Mouse (Mus musculus): ENCODE data around the gene Hist1h3e. TPM values are rescaled to one million over a fixed set of nuclear protein-coding genes. Genes with fewer than 3 reads are reported as not detected.
"Not testable (repeated sequence)": the region's sequence is repeated elsewhere in the genome, so short reads cannot be mapped to it uniquely, and the experiment has no call there.

Gene Hist1h3e
- polyA plus RNA-seq, 1 experiment, result 16.6 TPM

DNA sequence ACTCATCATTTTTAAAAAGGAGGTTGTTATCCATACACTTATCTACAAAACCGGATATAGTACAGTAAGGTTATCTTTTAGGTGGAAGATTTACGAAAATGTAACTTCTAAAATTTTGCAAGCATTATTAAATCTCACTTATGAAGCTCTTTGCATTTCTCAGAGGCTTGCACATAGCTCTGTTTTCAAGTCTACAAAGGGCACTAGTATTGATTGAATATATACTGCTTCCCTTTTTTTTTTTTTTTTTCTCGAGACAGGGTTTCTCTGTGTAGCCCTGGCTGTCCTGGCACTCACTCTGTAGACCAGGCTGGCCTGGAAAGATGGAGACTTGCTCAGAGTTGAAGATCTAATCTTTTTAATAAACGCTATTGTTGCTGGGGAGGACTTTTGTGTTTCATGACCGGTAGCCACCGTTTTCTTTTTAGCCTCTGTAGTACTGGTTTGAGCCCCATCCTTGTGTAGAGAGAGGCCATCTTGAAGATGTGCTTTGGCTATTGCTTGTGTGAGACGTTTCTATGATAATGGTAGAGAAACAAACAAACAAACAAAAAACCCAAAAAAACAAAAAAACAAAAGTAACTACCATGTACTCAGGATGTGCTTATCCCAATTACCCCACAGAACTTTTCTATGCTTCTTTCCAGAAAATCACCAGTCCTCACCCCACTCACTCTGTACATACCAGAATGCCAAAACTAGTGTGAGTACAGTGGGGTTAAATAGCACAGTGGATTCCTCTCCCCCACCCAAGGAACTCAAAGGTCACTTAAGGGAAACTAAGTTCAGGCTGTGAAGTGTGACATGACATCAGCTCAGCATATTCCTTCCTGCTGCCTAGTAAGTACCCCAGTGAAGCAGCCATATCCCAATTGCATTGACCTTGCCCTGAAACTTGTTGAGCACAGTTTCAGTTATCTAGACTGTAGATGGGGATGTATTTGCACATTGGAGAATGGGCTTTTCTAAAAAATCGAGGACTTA lies 9.9 kb downstream of the Hist1h3e start:
- Histone ChIP-seq H3K9me3 (ENCODE audit: control insufficient read depth, low read length) (no peaks in the 10 kb centered on the region), H3K36me3 (ENCODE audit: control insufficient read depth) (no peaks in the 10 kb centered on the region; the same call in 1 of the 2 replicates), H3K27me3 (ENCODE audit: control insufficient read depth) (no peaks in the 10 kb centered on the region), H3K4me3 (replicated peaks) (peak overlapping the region; percentile 68), H3K4me1 (ENCODE audit: control insufficient read depth) (peaks cover 80% of the 10 kb centered on the region)
- TF ChIP-seq GATA1 (IDR thresholded peaks at IDR 0.05; ENCODE audit: low read length), result no peak
- TF ChIP-seq TAL1 (IDR thresholded peaks at IDR 0.05; ENCODE audit: low read length), result no peak

DNA sequence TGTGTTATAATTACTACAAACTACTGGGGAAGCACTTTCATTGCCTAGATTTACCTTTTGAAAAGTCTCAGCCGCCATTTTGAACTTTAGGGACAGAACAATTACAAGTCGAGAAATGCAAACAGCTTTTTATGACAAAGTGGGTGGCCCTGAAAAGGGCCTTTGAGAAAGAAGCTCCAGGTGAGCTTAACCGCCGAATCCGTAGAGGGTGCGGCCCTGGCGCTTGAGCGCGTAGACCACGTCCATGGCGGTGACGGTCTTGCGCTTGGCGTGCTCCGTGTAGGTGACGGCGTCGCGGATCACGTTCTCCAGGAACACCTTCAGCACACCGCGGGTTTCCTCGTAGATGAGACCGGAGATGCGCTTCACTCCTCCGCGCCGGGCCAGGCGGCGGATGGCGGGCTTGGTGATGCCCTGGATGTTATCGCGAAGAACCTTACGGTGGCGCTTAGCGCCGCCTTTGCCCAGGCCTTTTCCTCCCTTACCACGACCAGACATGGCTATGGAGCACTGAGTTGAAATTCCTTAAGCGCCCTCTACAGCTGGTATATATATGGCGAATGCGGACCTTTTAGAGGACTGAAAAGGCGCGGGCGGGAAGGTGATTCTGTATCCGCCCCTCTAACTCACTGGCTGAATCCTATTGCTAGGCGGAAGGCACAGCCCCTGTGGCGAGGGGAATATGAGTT lies 10.9 kb downstream of the Hist1h3e start, which contains the start of gene Hist1h4f:
TSS of gene Hist1h4f (minus strand) at position 503 of the 689 bp plus-strand sequence.
- H3K4me3 ChIP-seq (replicated peaks), result peak within 1 kb of the TSS; percentile 68
- peaks cover 79% of the 10 kb centered on the region for H3K4me1 ChIP-seq (ENCODE audit: control insufficient read depth)
- H3K36me3 ChIP-seq (ENCODE audit: control insufficient read depth); H3K27me3 ChIP-seq (ENCODE audit: control insufficient read depth); H3K9me3 ChIP-seq (ENCODE audit: control insufficient read depth, low read length): not testable (repeated sequence)

DNA sequence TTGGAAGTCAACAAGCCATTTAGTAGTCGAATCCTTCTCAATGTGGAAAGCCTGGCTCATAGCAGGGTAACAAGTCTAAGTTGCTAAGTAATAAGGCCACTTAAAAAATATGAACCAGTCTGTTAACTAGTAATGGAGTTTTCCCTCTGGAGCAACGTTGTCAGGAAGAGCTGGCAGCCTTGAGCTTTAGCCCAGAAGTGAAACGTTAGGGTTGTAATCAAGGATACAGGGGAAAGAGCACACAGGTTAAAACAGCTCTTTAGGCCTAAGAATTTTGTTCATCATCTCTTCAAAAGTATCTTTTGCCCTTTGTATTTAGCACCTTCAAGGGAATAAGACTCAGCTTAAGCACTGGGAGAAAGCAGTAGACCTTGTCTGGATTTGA lies 11.4 kb downstream of the Hist1h3e start:
- Histone ChIP-seq H3K27me3 (ENCODE audit: control insufficient read depth) (no peaks in the 10 kb centered on the region), H3K4me1 (ENCODE audit: control insufficient read depth) (peaks cover 82% of the 10 kb centered on the region), H3K4me3 (replicated peaks) (peak overlapping the region; percentile 68), H3K9me3 (ENCODE audit: control insufficient read depth, low read length) (no peaks in the 10 kb centered on the region), H3K36me3 (ENCODE audit: control insufficient read depth) (no peaks in the 10 kb centered on the region; the same call in 1 of the 2 replicates)
- TF ChIP-seq TAL1 (IDR thresholded peaks at IDR 0.05; ENCODE audit: low read length), result no peak
- TF ChIP-seq GATA1 (IDR thresholded peaks at IDR 0.05; ENCODE audit: low read length), result no peak

DNA sequence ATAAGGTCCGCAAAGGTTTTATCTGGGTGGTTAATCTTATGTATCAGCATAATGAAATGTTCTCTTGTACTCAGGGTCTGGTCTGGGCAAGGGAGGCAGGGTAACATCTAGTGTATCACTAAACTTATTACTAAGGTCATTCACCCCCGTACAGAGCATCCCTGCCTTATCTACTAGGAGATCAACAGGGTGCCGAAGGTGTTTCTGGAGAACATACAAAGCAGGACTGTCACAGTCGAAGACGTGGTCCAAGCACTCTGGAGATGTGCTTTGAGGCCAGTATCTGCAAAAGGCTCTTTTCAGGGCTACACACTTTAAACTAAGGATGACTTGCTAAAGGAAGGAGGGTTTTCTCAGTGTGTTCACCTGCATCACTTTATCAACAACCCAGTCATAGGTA lies 15.5 kb downstream of the Hist1h3e start:
- no peaks in the 10 kb centered on the region for H3K9me3 ChIP-seq (ENCODE audit: control insufficient read depth, low read length)
- H3K4me1 ChIP-seq (ENCODE audit: control insufficient read depth), result peaks cover 53% of the 10 kb centered on the region
- H3K36me3 ChIP-seq (ENCODE audit: control insufficient read depth), result no peaks in the 10 kb centered on the region
- peak overlapping the region; percentile 58 for H3K4me3 ChIP-seq (replicated peaks)
- no peaks in the 10 kb centered on the region for H3K27me3 ChIP-seq (ENCODE audit: control insufficient read depth)
- no peak for TF ChIP-seq TAL1 (IDR thresholded peaks at IDR 0.05; ENCODE audit: low read length)
- peak; percentile 67 for TF ChIP-seq GATA1 (IDR thresholded peaks at IDR 0.05; ENCODE audit: low read length)

DNA sequence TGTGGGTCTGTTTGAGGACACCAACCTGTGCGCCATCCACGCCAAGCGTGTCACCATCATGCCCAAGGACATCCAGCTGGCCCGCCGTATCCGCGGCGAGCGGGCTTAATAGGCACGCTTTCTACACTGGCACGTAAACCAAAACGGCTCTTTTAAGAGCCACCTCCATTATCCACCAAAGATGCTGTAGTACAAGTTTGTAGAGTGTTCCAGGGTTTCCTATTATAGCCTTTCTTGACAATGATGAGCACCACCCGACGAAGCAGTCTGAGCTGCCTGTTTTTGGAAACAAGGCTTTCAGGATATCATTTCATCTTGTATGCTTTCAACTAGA lies 17.4 kb downstream of the Hist1h3e start:
- H3K36me3 ChIP-seq (ENCODE audit: control insufficient read depth); H3K9me3 ChIP-seq (ENCODE audit: control insufficient read depth, low read length); H3K27me3 ChIP-seq (ENCODE audit: control insufficient read depth): not testable (repeated sequence)
- peak overlapping the region; percentile 57 for H3K4me3 ChIP-seq (replicated peaks)
- peaks cover 51% of the 10 kb centered on the region for H3K4me1 ChIP-seq (ENCODE audit: control insufficient read depth)

DNA sequence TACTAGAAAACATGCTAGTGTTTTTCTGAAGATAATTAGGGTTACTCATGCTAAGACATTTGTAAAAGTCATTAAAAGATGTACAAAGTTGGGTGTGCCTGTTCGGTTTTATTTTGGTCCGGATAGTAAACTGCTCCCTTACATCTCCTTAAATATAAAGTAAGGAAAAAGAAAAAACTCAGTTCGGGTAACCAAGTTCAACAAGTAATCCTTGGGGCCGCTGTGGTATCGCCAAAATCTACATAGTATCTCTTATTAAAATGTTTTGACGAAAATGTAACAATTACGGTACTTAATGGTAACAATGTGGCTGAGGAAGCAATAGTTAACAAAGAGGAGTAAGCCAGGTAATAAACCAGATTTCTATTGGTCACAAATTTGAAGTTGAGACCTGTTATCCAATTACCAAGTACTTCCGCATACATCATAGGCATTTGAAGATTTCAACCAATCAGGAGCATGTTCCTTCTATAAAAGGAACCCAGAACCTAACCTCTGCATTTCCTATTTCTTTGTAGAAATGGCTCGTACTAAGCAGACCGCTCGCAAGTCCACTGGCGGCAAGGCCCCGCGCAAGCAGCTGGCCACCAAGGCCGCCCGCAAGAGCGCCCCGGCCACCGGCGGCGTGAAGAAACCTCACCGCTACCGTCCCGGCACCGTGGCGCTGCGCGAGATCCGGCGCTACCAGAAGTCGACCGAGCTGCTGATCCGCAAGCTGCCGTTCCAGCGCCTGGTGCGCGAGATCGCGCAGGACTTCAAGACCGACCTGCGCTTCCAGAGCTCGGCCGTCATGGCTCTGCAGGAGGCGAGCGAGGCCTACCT lies 18.0 kb downstream of the Hist1h3e start, which contains the start of gene Hist1h3f:
TSS of gene Hist1h3f (plus strand) at position 88 of the 822 bp plus-strand sequence.
- TF ChIP-seq TAL1 (IDR thresholded peaks at IDR 0.05; ENCODE audit: low read length), result no peak
- no peak for TF ChIP-seq GATA1 (IDR thresholded peaks at IDR 0.05; ENCODE audit: low read length)
- Histone ChIP-seq H3K4me3 (replicated peaks) (peak within 1 kb of the TSS; percentile 81), H3K36me3 (ENCODE audit: control insufficient read depth) (peaks cover 10% of the 10 kb centered on the region), H3K27me3 (ENCODE audit: control insufficient read depth) (no peaks in the 10 kb centered on the region), H3K9me3 (ENCODE audit: control insufficient read depth, low read length) (no peaks in the 10 kb centered on the region), H3K4me1 (ENCODE audit: control insufficient read depth) (peaks cover 46% of the 10 kb centered on the region)

DNA sequence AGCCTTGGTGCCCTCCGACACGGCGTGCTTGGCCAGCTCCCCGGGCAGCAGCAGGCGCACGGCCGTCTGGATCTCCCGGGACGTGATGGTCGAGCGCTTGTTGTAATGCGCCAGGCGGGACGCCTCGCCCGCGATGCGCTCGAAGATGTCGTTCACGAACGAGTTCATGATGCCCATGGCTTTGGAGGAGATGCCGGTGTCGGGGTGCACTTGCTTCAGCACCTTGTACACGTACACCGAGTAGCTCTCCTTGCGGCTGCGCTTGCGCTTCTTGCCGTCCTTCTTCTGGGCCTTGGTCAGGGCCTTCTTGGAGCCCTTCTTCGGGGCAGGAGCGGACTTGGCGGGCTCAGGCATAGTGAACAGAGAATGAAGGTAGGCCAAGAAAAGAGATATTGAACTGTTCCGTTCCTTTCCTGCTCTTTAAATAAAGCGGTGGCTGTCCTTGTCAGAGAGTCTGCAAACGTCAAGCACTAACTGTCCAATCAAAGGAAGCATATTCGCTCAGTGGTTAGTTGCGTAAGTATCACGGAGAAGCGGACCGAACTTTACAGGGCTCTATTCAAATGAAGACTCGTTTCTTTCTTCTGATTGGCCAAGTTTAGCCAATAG lies 19.1 kb downstream of the Hist1h3e start, which contains the start of gene Hist1h2bh:
TSS of gene Hist1h2bh (minus strand) at position 394 of the 609 bp plus-strand sequence.
- H3K9me3 ChIP-seq (ENCODE audit: control insufficient read depth, low read length); H3K27me3 ChIP-seq (ENCODE audit: control insufficient read depth): not testable (repeated sequence)
- H3K4me1 ChIP-seq (ENCODE audit: control insufficient read depth), result peaks cover 49% of the 10 kb centered on the region
- H3K36me3 ChIP-seq (ENCODE audit: control insufficient read depth), result peaks cover 20% of the 10 kb centered on the region
- peak within 1 kb of the TSS; percentile 81 for H3K4me3 ChIP-seq (replicated peaks)

DNA sequence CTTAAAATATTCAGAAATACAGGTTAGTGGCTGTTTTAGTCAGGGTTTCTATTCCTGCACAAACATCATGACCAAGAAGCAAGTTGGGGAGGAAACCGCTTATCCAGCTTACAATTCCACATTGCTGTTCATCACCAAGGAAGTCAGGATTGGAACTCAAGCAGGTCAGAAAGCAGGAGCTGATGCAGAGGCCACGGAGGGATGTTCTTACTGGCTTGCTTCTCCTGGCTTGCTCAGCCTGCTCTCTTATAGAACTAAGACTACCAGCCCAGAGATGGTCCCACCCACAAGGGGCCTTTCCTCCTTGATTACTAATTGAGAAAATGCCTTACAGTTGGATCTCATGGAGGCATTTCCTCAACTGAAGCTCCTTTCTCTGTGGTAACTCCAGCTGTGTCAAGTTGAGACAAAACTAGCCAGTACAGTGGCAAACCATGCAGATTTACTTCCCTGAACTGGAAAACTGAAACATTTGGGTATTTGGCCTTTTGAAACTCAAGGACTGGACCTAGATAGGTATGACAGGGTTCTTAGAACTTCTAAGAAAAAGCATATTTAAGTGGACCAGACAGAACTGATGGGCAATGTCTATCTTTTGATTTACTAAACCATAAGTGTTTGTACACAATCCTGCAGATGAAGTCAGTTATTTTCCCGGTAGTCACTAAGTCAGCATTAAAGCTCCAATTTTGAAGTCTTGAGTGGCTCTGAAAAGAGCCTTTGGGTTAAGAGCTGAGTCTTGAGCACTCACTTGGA lies 19.8 kb downstream of the Hist1h3e start:
- peak overlapping the region; percentile 81 for H3K4me3 ChIP-seq (replicated peaks)
- peaks cover 26% of the 10 kb centered on the region for H3K36me3 ChIP-seq (ENCODE audit: control insufficient read depth)
- H3K9me3 ChIP-seq (ENCODE audit: control insufficient read depth, low read length); H3K27me3 ChIP-seq (ENCODE audit: control insufficient read depth): not testable (repeated sequence)
- H3K4me1 ChIP-seq (ENCODE audit: control insufficient read depth), result peaks cover 52% of the 10 kb centered on the region
